Mouse (Mus musculus): Measurements from ENCODE around the gene H2afz. TPM values are rescaled to one million over a fixed set of nuclear protein-coding genes. Genes with fewer than 3 reads are reported as not detected.
"Not testable (repeated sequence)": the region's sequence is repeated elsewhere in the genome, so short reads cannot be mapped to it uniquely, and the experiment has no call there.

Gene H2afz
- total and polyA plus RNA-seq, 2 experiments from 2014 or later = 327 to 609 TPM

DNA sequence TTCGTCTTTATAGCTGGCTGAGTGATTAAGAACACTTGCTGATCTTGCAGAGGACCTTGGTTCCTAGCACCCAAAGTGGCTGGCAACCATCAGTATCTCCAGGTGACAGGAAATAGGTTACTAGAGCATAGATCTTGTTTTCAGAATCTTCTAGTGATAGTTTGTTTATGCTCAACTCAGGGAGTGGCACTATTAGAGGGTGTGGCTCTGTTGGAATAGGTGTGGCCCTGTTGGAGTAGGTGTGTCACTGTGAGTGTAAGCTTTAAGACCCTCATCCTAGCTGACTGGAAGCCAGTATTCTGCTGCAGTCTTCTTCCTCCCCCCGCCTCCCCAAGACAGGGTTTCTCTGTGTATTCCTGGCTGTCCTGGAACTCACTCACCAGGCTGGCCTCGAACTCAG is 20.0 kb upstream of the H2afz start:
- H3K4me2 ChIP-seq (ENCODE audit: low read depth, low read length, poor library complexity, severe bottlenecking) = no peak overlapping the region
- H3K27me3 ChIP-seq (ENCODE audit: insufficient read depth, low read length) = no peaks in the 10 kb centered on the region
- WGBS = 92% methylated on average over 3 of the region's 3 CpGs
- no peak for TF ChIP-seq CTCF (IDR thresholded peaks at IDR 0.05)
- DNase-seq (ENCODE audit: low spot score) = no peak
- no peak overlapping the region for H3K4me3 ChIP-seq (ENCODE audit: low read depth, low read length)
- no peaks in the 10 kb centered on the region for H3K4me1 ChIP-seq (ENCODE audit: insufficient read depth, low read length)
- no peak overlapping the region for H3K9ac ChIP-seq (replicated peaks; ENCODE audit: low read length, poor library complexity, severe bottlenecking)
- H3K36me3 ChIP-seq (ENCODE audit: insufficient read depth, low read length) = no peaks in the 10 kb centered on the region
- no peak for ATAC-seq (ENCODE audit: low FRiP score)
- no peak overlapping the region for H3K27ac ChIP-seq (ENCODE audit: low read depth, low read length)
- no peaks in the 10 kb centered on the region for H3K9me3 ChIP-seq (ENCODE audit: low read length)

DNA sequence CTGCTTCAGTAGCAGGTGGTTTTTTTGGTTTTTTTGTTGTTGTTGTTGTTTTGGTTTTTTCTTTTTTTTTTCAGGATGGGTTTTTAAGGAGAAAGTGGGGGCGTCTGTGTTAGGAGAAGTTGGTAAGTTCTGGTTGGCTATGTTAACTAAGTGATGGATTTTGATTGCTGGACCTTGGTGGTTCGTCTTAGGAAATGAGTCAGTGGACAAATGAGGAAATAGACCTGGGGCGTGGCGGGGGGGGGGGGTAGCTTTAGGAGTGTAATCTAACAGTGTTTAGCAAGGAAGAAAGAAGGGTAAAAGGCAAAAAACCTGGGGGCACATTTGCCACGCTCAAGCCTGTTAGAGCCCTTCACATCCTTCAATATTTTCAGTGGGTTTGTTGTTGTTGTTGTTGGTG is 17.7 kb upstream of the H2afz start:
- ATAC-seq (ENCODE audit: low FRiP score) = no peak
- no peak overlapping the region for H3K4me3 ChIP-seq (ENCODE audit: low read depth, low read length)
- H3K4me2 ChIP-seq (ENCODE audit: low read depth, low read length, poor library complexity, severe bottlenecking) = no peak overlapping the region
- no peaks in the 10 kb centered on the region for H3K27me3 ChIP-seq (ENCODE audit: insufficient read depth, low read length)
- H3K9me3 ChIP-seq (ENCODE audit: low read length) = no peaks in the 10 kb centered on the region
- H3K9ac ChIP-seq (replicated peaks; ENCODE audit: low read length, poor library complexity, severe bottlenecking) = no peak overlapping the region
- no peaks in the 10 kb centered on the region for H3K36me3 ChIP-seq (ENCODE audit: insufficient read depth, low read length)
- no peaks in the 10 kb centered on the region for H3K4me1 ChIP-seq (ENCODE audit: insufficient read depth, low read length)
- DNase-seq (ENCODE audit: low spot score) = no peak
- WGBS = 90% methylated on average over 5 of the region's 5 CpGs
- no peak for TF ChIP-seq CTCF (IDR thresholded peaks at IDR 0.05)
- H3K27ac ChIP-seq (ENCODE audit: low read depth, low read length) = no peak overlapping the region

DNA sequence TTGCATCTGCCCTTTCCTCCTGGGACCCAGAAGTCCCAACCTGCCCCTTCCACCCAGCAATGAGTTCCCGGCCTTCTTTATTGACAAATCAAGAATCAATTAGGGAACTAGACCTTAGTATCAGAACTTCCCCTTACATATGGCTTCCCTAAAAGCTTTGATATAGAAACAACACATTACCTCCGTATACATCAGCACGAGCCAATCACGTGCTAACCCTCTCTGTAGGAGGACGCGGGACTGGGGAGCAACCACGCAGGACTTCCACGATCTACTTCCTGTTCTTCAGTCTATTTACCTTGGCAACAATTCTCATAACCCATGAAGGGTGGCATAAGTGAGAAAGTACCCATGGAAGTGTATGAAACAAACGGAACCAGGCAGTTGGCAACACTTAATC is 15.9 kb upstream of the H2afz start:
- no peak for ATAC-seq (ENCODE audit: low FRiP score)
- no peaks in the 10 kb centered on the region for H3K36me3 ChIP-seq (ENCODE audit: insufficient read depth, low read length)
- H3K4me1 ChIP-seq (ENCODE audit: insufficient read depth, low read length) = no peaks in the 10 kb centered on the region
- 88% methylated on average over 9 of the region's 9 CpGs for WGBS
- H3K4me2 ChIP-seq (ENCODE audit: low read depth, low read length, poor library complexity, severe bottlenecking) = no peak overlapping the region
- no peak overlapping the region for H3K4me3 ChIP-seq (ENCODE audit: low read depth, low read length)
- H3K27ac ChIP-seq (ENCODE audit: low read depth, low read length) = no peak overlapping the region
- H3K27me3 ChIP-seq (ENCODE audit: insufficient read depth, low read length) = no peaks in the 10 kb centered on the region
- no peak for DNase-seq (ENCODE audit: low spot score)
- H3K9me3 ChIP-seq (ENCODE audit: low read length) = no peaks in the 10 kb centered on the region
- H3K9ac ChIP-seq (replicated peaks; ENCODE audit: low read length, poor library complexity, severe bottlenecking) = no peak overlapping the region
- TF ChIP-seq CTCF (IDR thresholded peaks at IDR 0.05) = no peak

DNA sequence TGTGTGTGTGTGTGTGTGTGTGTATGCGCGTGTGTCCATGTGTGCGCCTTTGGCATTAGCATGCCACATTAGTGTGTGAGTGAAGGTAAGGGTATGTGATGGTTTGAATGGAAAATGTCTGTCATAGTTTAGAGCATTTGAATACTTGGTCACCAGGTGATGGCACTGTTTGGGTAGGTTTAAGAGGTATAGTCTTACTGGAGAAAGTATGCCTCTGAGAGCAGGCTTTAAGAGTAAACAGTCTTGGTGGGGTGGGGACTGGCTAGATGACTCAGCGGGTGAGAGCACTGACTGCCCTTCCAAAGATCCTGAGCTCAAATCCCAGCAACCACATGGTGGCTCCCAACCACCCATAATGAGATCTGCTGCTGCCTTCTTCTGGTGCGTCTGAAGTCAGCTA is 14.6 kb upstream of the H2afz start:
- DNase-seq (ENCODE audit: low spot score) = no peak
- H3K4me1 ChIP-seq (ENCODE audit: insufficient read depth, low read length) = no peaks in the 10 kb centered on the region
- TF ChIP-seq CTCF (IDR thresholded peaks at IDR 0.05) = no peak
- H3K9ac ChIP-seq (replicated peaks; ENCODE audit: low read length, poor library complexity, severe bottlenecking) = no peak overlapping the region
- no peaks in the 10 kb centered on the region for H3K36me3 ChIP-seq (ENCODE audit: insufficient read depth, low read length)
- WGBS = 95% methylated on average over 5 of the region's 5 CpGs
- no peaks in the 10 kb centered on the region for H3K27me3 ChIP-seq (ENCODE audit: insufficient read depth, low read length)
- no peaks in the 10 kb centered on the region for H3K9me3 ChIP-seq (ENCODE audit: low read length)
- no peak overlapping the region for H3K4me2 ChIP-seq (ENCODE audit: low read depth, low read length, poor library complexity, severe bottlenecking)
- H3K27ac ChIP-seq (ENCODE audit: low read depth, low read length) = no peak overlapping the region
- H3K4me3 ChIP-seq (ENCODE audit: low read depth, low read length) = no peak overlapping the region
- ATAC-seq (ENCODE audit: low FRiP score) = no peak

DNA sequence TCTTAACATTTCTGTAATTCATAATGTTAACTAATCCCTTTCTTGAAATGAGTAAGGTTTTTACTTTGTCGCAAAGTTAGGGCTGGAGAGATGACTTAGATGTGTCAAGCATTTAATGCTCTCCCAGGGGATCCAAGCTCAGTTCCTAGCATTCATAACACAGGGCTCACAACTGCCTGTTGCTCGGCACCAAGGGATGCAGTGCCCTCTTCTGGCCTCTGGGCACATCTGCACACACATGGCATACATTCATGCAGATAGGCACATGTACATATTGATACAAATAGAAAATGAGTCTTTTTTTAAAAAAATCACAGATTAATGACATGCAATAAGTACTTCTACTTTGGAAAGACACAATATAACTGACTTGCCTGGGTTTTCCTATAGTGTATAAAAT is 13.1 kb upstream of the H2afz start:
- Histone ChIP-seq H3K4me1 (ENCODE audit: insufficient read depth, low read length) (no peaks in the 10 kb centered on the region), H3K27ac (ENCODE audit: low read depth, low read length) (no peak overlapping the region), H3K36me3 (ENCODE audit: insufficient read depth, low read length) (no peaks in the 10 kb centered on the region), H3K4me2 (ENCODE audit: low read depth, low read length, poor library complexity, severe bottlenecking) (no peak overlapping the region), H3K4me3 (ENCODE audit: low read depth, low read length) (no peak overlapping the region), H3K9me3 (ENCODE audit: low read length) (no peaks in the 10 kb centered on the region), H3K27me3 (ENCODE audit: insufficient read depth, low read length) (no peaks in the 10 kb centered on the region), H3K9ac (replicated peaks; ENCODE audit: low read length, poor library complexity, severe bottlenecking) (no peak overlapping the region)
- TF ChIP-seq CTCF (IDR thresholded peaks at IDR 0.05) = peak; percentile 26; the same call in 1 of the 2 replicates
- ATAC-seq (ENCODE audit: low FRiP score) (no peak), DNase-seq (ENCODE audit: low spot score) (no peak)
- 91% methylated on average over 2 of the region's 2 CpGs for WGBS

DNA sequence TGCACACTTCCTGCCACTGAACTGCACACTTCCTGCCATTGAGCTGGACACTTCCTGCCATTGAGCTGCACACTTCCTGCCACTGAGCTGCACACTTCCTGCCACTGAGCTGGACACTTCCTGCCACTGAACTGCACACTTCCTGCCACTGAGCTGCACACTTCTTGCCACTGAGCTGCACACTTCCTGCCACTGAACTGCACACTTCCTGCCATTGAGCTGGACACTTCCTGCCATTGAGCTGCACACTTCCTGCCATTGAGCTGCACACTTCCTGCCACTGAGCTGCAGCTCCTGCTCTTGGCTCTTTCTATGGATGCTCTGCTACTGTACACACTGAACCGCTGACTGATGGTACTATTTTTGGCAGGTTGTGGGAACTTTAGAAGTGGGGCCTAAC is 11.3 kb upstream of the H2afz start:
- H3K4me3 ChIP-seq (ENCODE audit: low read depth, low read length); H3K36me3 ChIP-seq (ENCODE audit: insufficient read depth, low read length); H3K9ac ChIP-seq (replicated peaks; ENCODE audit: low read length, poor library complexity, severe bottlenecking); H3K4me1 ChIP-seq (ENCODE audit: insufficient read depth, low read length); DNase-seq (ENCODE audit: low spot score); H3K9me3 ChIP-seq (ENCODE audit: low read length); ATAC-seq (ENCODE audit: low FRiP score); H3K4me2 ChIP-seq (ENCODE audit: low read depth, low read length, poor library complexity, severe bottlenecking); H3K27me3 ChIP-seq (ENCODE audit: insufficient read depth, low read length); H3K27ac ChIP-seq (ENCODE audit: low read depth, low read length): not testable (repeated sequence)
- WGBS = 94% methylated on average over 1 of the region's 1 CpGs
